Mouse (Mus musculus) embryonic facial prominence, embryonic 11.5 days (tissue): Measurements from ENCODE around the gene Tead1. TPM values are rescaled to one million over a fixed set of nuclear protein-coding genes. Genes with fewer than 3 reads are reported as not detected.
"Not testable (repeated sequence)": the region's sequence is repeated elsewhere in the genome, so short reads cannot be mapped to it uniquely, and the experiment has no call there.

Source experiments
- ATAC-seq: fragments of 200-750 bp; cut with Nextera tagmentation; replicated peaks from 2 replicates; pipeline ENCODE4 v1.8.0; 2017; ENCODE audit warnings: low read depth; ENCODE audit not compliant: insufficient number of reproducible peaks, low FRiP score, low TSS enrichment
- DNase-seq: peaks from one replicate; pipeline ENCODE4 v3.0.0-alpha.2; 2015; ENCODE audit warnings: low spot score
- H3K27ac ChIP-seq: fragments of 300-500 bp; sonication (generic); replicated peaks from 2 replicates; pipeline ENCODE4 v1.5.1; 2014; ENCODE audit warnings: mild to moderate bottlenecking, low read depth, low read length, control low read depth
- H3K27me3 ChIP-seq: fragments of 300-500 bp; sonication (generic); 2 replicates; pipeline ENCODE4 v1.6.1; 2014; ENCODE audit warnings: mild to moderate bottlenecking, low read length, moderate library complexity, mixed read lengths; ENCODE audit not compliant: control insufficient read depth, insufficient read depth
- H3K36me3 ChIP-seq: fragments of 300-500 bp; sonication (generic); replicated peaks from 2 replicates; pipeline ENCODE4 v1.6.1; 2014; ENCODE audit warnings: low read depth, mild to moderate bottlenecking, low read length, moderate library complexity, mixed read lengths; ENCODE audit not compliant: control insufficient read depth, insufficient read depth
- H3K4me1 ChIP-seq: fragments of 300-500 bp; sonication (generic); 2 replicates; pipeline ENCODE4 v1.6.1; 2014; ENCODE audit warnings: low read length, mixed read lengths; ENCODE audit not compliant: control insufficient read depth, insufficient read depth
- H3K4me2 ChIP-seq: fragments of 300-500 bp; sonication (generic); 2 replicates; pipeline ENCODE4 v1.6.1; 2014; ENCODE audit warnings: low read depth, mild to moderate bottlenecking, control low read depth, low read length, moderate library complexity
- H3K4me3 ChIP-seq: fragments of 300-500 bp; sonication (generic); 2 replicates; pipeline ENCODE4 v1.5.1; 2014; ENCODE audit warnings: low read depth, low read length, control low read depth
- H3K9ac ChIP-seq: fragments of 300-500 bp; sonication (generic); replicated peaks from 2 replicates; pipeline ENCODE4 v1.6.1; 2014; ENCODE audit warnings: mild to moderate bottlenecking, control low read depth, low read length
- H3K9me3 ChIP-seq: fragments of 300-500 bp; sonication (generic); replicated peaks from 2 replicates; pipeline ENCODE4 v1.6.1; 2016; ENCODE audit warnings: mild to moderate bottlenecking, low read length, inconsistent platforms, mixed read lengths; ENCODE audit not compliant: control insufficient read depth
- WGBS: fragments of 180-500 bp; shearing (Covaris S2); extraction: QIAGEN DNeasy Blood & Tissue Kit; methylation state at CpG from one replicate; pipeline ENCODE4 v1.1.7; 2014; 5-methylcytosine and 5-hydroxymethylcytosine counted together
- polyA plus RNA-seq: library from polyadenylated mRNA; unstranded; fragments of >200 nt; fragmentation: Nextera tagmentation; extraction: Ambion mirVana; gene quantifications from 2 replicates; pipeline ENCODE4 v1.2.1, GENCODE M21; 2014

The Tead1 gene
- polyA plus RNA-seq, 1 experiment from 2014 or later: 16.7 TPM

DNA sequence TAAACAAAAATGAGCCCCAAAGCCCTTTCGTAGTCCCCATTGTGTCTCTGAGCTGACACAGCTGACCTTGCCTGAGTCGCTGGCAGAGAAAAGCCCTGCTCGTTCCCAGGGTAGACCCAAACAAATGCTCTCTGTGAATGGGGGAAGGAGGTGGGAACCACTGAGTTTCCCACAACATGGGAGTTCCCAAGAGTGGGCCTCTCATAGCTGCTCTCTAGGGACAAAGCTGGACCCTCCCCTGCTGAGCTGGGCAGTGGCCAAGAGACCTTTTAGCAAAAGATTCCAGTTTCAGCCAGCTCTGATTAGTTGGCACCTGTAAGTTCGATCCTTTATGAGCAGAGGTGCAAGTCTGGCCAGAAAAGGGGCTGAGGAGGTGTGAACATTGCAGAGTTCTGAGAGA, 243.7 kb downstream of the Tead1 start:
- Histone ChIP-seq H3K4me2 (no peak overlapping the region), H3K36me3 (no peaks in the 10 kb centered on the region), H3K9ac (no peak overlapping the region), H3K9me3 (no peaks in the 10 kb centered on the region), H3K27ac (no peak overlapping the region), H3K4me3 (no peak overlapping the region), H3K27me3 (no peaks in the 10 kb centered on the region), H3K4me1 (peaks cover 2% of the 10 kb centered on the region; the same call in 1 of the 2 replicates)
- 35% methylated on average over 4 of the region's 4 CpGs for WGBS
- ATAC-seq: no peak
- no peak for DNase-seq

DNA sequence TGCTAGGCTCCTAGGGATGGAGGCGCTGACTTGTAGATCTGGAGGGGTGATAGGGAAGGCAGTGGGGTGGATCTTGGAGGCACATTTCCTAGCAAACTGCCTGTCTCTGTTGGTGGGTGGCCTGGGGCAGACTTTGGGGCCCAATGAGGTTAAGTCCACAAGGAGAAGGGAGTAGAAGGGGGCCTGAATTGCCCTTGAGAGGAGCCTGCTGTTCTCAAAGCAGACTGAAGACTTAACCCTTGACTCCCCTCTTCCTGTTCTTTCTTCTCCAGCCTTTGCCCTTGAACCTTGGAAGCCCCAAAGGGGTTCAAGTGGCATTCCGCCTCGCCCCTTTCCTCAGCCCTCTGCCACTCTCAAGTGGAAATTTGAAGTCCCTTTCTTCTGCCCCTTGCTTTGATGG, 244.6 kb downstream of the Tead1 start:
- Histone ChIP-seq H3K4me3 (no peak overlapping the region), H3K27ac (no peak overlapping the region), H3K27me3 (no peaks in the 10 kb centered on the region), H3K36me3 (no peaks in the 10 kb centered on the region), H3K4me1 (no peaks in the 10 kb centered on the region; the same call in 1 of the 2 replicates), H3K9ac (no peak overlapping the region), H3K9me3 (no peaks in the 10 kb centered on the region), H3K4me2 (no peak overlapping the region)
- DNase-seq (no peak), ATAC-seq (no peak)
- 60% methylated on average over 3 of the region's 3 CpGs for WGBS

DNA sequence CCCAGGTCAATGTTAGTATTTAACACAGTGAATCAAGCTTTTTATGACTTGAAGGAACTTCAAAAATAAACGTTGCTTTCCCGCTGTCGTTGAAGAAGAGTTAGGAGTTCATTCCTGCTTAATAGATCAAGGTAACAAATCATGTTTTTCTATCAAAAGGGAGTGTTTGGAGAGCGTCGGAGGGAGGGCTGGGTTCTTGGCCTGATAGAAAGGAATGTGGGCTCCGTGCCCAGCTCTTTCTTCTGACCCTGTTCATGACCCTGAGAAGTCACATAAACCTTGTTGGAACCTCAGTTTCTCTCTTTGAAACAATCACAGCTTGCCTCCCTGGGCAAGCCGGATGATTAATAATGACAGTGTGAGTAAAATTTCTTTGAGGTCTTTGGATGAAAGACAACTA, 251.6 kb downstream of the Tead1 start:
- 63% methylated on average over 7 of the region's 7 CpGs for WGBS
- DNase-seq: no peak
- Histone ChIP-seq H3K27ac (no peak overlapping the region), H3K27me3 (no peaks in the 10 kb centered on the region), H3K4me3 (no peak overlapping the region), H3K9ac (no peak overlapping the region), H3K4me1 (no peaks in the 10 kb centered on the region; the same call in 1 of the 2 replicates), H3K9me3 (no peaks in the 10 kb centered on the region), H3K4me2 (no peak overlapping the region), H3K36me3 (no peaks in the 10 kb centered on the region)
- ATAC-seq: no peak

- not testable (repeated sequence) for H3K9me3 ChIP-seq, H3K27me3 ChIP-seq, H3K36me3 ChIP-seq, H3K4me2 ChIP-seq, H3K4me3 ChIP-seq, H3K9ac ChIP-seq, H3K27ac ChIP-seq, ATAC-seq, H3K4me1 ChIP-seq, DNase-seq
- WGBS: 86% methylated on average over 5 of the region's 5 CpGs
These were observed 256.8 kb downstream of the Tead1 start for GRCm38 (mm10) chr7:112935876-112936275.

GRCm38 (mm10) chr7:112937089-112937488, 258.0 kb downstream of the Tead1 start:
- no peak overlapping the region for H3K4me2 ChIP-seq
- no peaks in the 10 kb centered on the region for H3K36me3 ChIP-seq
- H3K9me3 ChIP-seq: no peaks in the 10 kb centered on the region
- ATAC-seq (no peak), DNase-seq (no peak)
- no peak overlapping the region for H3K9ac ChIP-seq
- no peak overlapping the region for H3K4me3 ChIP-seq
- WGBS: 92% methylated on average over 8 of the region's 8 CpGs
- H3K27ac ChIP-seq: no peak overlapping the region
- no peaks in the 10 kb centered on the region for H3K4me1 ChIP-seq
- H3K27me3 ChIP-seq: no peaks in the 10 kb centered on the region

DNA sequence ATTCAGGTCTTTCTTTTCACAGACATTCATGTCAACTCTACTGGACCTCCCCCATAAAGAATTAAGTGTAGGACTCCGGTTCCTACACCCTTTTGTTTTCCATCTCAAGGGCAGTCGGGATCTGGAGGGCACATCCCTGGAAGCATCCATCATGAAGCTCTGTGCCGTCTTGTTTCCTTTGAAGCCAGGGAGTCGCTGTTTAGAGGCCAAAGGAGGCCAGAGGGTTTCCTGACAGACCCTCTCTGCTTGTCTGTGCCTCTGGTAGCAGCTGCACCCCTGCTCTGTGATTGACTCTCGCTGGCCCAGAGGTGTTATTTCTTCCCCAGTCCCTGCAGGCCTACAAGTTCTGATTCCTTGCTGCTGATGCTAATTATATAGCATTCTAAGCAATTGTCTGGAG, 259.8 kb downstream of the Tead1 start:
- no peak for DNase-seq
- Histone ChIP-seq H3K4me3 (no peak overlapping the region), H3K9me3 (no peaks in the 10 kb centered on the region), H3K36me3 (no peaks in the 10 kb centered on the region), H3K9ac (no peak overlapping the region), H3K27ac (no peak overlapping the region), H3K4me1 (no peaks in the 10 kb centered on the region), H3K4me2 (no peak overlapping the region), H3K27me3 (no peaks in the 10 kb centered on the region)
- ATAC-seq: no peak
- 46% methylated on average over 5 of the region's 5 CpGs for WGBS

DNA sequence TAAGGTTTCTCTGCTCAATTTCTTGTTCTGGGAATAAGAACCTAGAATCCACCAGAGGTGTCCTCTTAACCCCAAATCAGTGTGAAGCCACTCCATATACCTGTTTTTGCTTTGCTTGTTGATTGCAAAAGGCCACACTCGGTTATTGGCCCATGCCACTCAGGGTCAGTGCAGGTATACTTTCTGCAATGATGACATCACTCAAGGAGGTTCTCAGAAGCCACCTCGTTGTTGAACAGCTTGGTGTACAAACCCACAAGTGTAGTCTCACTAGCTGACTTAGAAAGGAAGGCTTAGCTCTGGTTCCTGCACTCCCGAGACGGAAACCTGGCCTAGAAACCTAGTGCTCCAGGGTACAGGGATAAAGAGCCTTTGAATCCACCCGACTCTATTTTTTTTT, 263.4 kb downstream of the Tead1 start:
- WGBS: 76% methylated on average over 5 of the region's 5 CpGs
- ATAC-seq: no peak
- Histone ChIP-seq H3K27ac (no peak overlapping the region), H3K36me3 (no peaks in the 10 kb centered on the region), H3K4me1 (no peaks in the 10 kb centered on the region), H3K9me3 (no peaks in the 10 kb centered on the region), H3K27me3 (no peaks in the 10 kb centered on the region), H3K4me2 (no peak overlapping the region), H3K4me3 (no peak overlapping the region), H3K9ac (no peak overlapping the region)
- DNase-seq: no peak

GRCm38 (mm10) chr7:112943056-112943455, 263.9 kb downstream of the Tead1 start:
- WGBS: 80% methylated on average over 1 of the region's 1 CpGs
- H3K9me3 ChIP-seq: no peaks in the 10 kb centered on the region
- DNase-seq: no peak
- H3K27ac ChIP-seq: no peak overlapping the region
- H3K27me3 ChIP-seq: no peaks in the 10 kb centered on the region
- H3K4me1 ChIP-seq: no peaks in the 10 kb centered on the region
- H3K4me3 ChIP-seq: no peak overlapping the region
- H3K36me3 ChIP-seq: no peaks in the 10 kb centered on the region
- ATAC-seq: no peak
- H3K4me2 ChIP-seq: no peak overlapping the region
- H3K9ac ChIP-seq: no peak overlapping the region
